Mouse (Mus musculus) stomach, postnatal 0 days (tissue): ENCODE measurements around the gene Ube4b.

Experiments used
- CTCF ChIP-seq: IDR thresholded peaks from 2 replicates; pipeline ENCODE4 v1.5.1; 2016; ENCODE audit warnings: antibody characterized with exemption, low read depth, mild to moderate bottlenecking, moderate library complexity
- EP300 ChIP-seq: optimal IDR thresholded peaks from 2 replicates; pipeline ENCODE3; 2016; ENCODE audit warnings: antibody characterized with exemption

- TF ChIP-seq CTCF (no peak), EP300 (no peak)
Measured at GRCm38 (mm10) chr4:149322286-149322685, 104.3 kb downstream of the Ube4b start.
